Mouse (Mus musculus): ENCODE measurements around the gene Brd3.

- TF ChIP-seq CTCF (IDR thresholded peaks at IDR 0.05; ENCODE audit: low read depth) (no peak), EP300 (IDR thresholded peaks at IDR 0.05; ENCODE audit: low read depth) (no peak)
Measured at GRCm38 (mm10) chr2:27417648-27418153, 89.8 kb downstream of the Brd3 start.
